Mouse (Mus musculus) lung, postnatal 14 days (tissue): ENCODE data around the gene Synj2.
"Not testable (repeated sequence)": the region's sequence is repeated elsewhere in the genome, so short reads cannot be mapped to it uniquely, and the experiment has no call there.

ENCODE experiments used
- DNase-seq: peaks from one replicate; pipeline ENCODE4 v3.0.0; 2021

The Synj2 gene

GRCm38 (mm10) chr17:6003661-6004060, 62.6 kb downstream of the Synj2 start:
- no peak for DNase-seq

GRCm38 (mm10) chr17:6005246-6005637, 64.2 kb downstream of the Synj2 start:
- no peak for DNase-seq

- peak; percentile 80 for DNase-seq
Measured at GRCm38 (mm10) chr17:6005638-6006471, 64.8 kb downstream of the Synj2 start.

- DNase-seq, result no peak
Measured at GRCm38 (mm10) chr17:6007101-6007780, 66.2 kb downstream of the Synj2 start.

- DNase-seq, result no peak
Measured at GRCm38 (mm10) chr17:6007902-6008301, 66.8 kb downstream of the Synj2 start.

GRCm38 (mm10) chr17:6008590-6008989, 67.5 kb downstream of the Synj2 start:
- no peak for DNase-seq

GRCm38 (mm10) chr17:6009606-6010005, 68.5 kb downstream of the Synj2 start:
- DNase-seq, result no peak

- no peak for DNase-seq
Measured at GRCm38 (mm10) chr17:6013079-6013478, 72.0 kb downstream of the Synj2 start.

GRCm38 (mm10) chr17:6014985-6015384, 73.9 kb downstream of the Synj2 start:
- no peak for DNase-seq

GRCm38 (mm10) chr17:6016213-6016780, 75.2 kb downstream of the Synj2 start:
- peak; percentile 36 for DNase-seq

GRCm38 (mm10) chr17:6017268-6017667, 76.2 kb downstream of the Synj2 start:
- no peak for DNase-seq

GRCm38 (mm10) chr17:6018348-6018747, 77.3 kb downstream of the Synj2 start:
- DNase-seq, result no peak

- peak; percentile 63 for DNase-seq
Measured at GRCm38 (mm10) chr17:6019776-6020175, 78.7 kb downstream of the Synj2 start.

- DNase-seq, result no peak
Measured at GRCm38 (mm10) chr17:6020636-6021035, 79.6 kb downstream of the Synj2 start.

- not testable (repeated sequence) for DNase-seq
Measured at GRCm38 (mm10) chr17:6021374-6021789, 80.3 kb downstream of the Synj2 start.

GRCm38 (mm10) chr17:6025831-6026230, 84.8 kb downstream of the Synj2 start:
- DNase-seq, result no peak

GRCm38 (mm10) chr17:6035661-6036060, 94.6 kb downstream of the Synj2 start:
- DNase-seq, result no peak

- no peak for DNase-seq
Measured at GRCm38 (mm10) chr17:6036458-6036857, 95.4 kb downstream of the Synj2 start.

- DNase-seq, result no peak
Measured at GRCm38 (mm10) chr17:6036872-6037271, 95.8 kb downstream of the Synj2 start.

- no peak for DNase-seq
Measured at GRCm38 (mm10) chr17:6037507-6037906, 96.4 kb downstream of the Synj2 start.

GRCm38 (mm10) chr17:6052801-6053200, 111.7 kb downstream of the Synj2 start:
- DNase-seq, result no peak

- DNase-seq, result peak; percentile 75
Measured at GRCm38 (mm10) chr17:6054934-6055355, 113.9 kb downstream of the Synj2 start.

GRCm38 (mm10) chr17:6062793-6063192, 121.7 kb downstream of the Synj2 start:
- no peak for DNase-seq

- DNase-seq, result no peak
Measured at GRCm38 (mm10) chr17:6063532-6063931, 122.5 kb downstream of the Synj2 start.
